Mouse (Mus musculus): ENCODE measurements around the gene Cdkn2d.

GRCm38 (mm10) chr9:21327569-21327968 is 36.4 kb upstream of the Cdkn2d start:
- TF ChIP-seq CTCF (IDR thresholded peaks at IDR 0.05; ENCODE audit: low read depth, low read length), result no peak
- no peak for TF ChIP-seq GATA1 (IDR thresholded peaks at IDR 0.05; ENCODE audit: borderline replicate concordance, low read length)

Data from G1E (cell line).